Mouse (Mus musculus) intestine, postnatal 0 days (tissue): ENCODE measurements at regions not wholly inside any gene's neighbourhood (a gene's known extent, or its start where the extent isn't known, plus 50 kb on each side); places are given as distances from the start of the nearest gene placed in this dataset.

Experiments used
- ATAC-seq: fragments of 200-750 bp; cut with Nextera tagmentation; 2 replicates; pipeline ENCODE4 v1.8.0; 2017; ENCODE audit warnings: mild to moderate bottlenecking, moderate TSS enrichment, moderate library complexity
- H3K27ac ChIP-seq: fragments of 300-500 bp; sonication (generic); 2 replicates; pipeline ENCODE4 v1.5.1; 2014; ENCODE audit warnings: mild to moderate bottlenecking, low read depth, low read length, moderate library complexity
- H3K27me3 ChIP-seq: fragments of 300-500 bp; sonication (generic); replicated peaks from 2 replicates; pipeline ENCODE4 v1.6.1; 2014; ENCODE audit warnings: low read length, mixed read lengths; ENCODE audit not compliant: control insufficient read depth, insufficient read depth
- H3K36me3 ChIP-seq: fragments of 300-500 bp; sonication (generic); 2 replicates; pipeline ENCODE4 v1.6.1; 2014; ENCODE audit warnings: mild to moderate bottlenecking, moderate library complexity; ENCODE audit not compliant: control insufficient read depth, insufficient read depth
- H3K4me1 ChIP-seq: fragments of 300-500 bp; sonication (generic); replicated peaks from 2 replicates; pipeline ENCODE4 v1.6.1; 2014; ENCODE audit warnings: antibody characterized with exemption, low read length, mixed read lengths; ENCODE audit not compliant: control insufficient read depth, insufficient read depth
- H3K4me2 ChIP-seq: fragments of 300-500 bp; sonication (generic); replicated peaks from 2 replicates; pipeline ENCODE4 v1.6.1; 2014; ENCODE audit warnings: low read depth, mild to moderate bottlenecking, moderate library complexity
- H3K4me3 ChIP-seq: fragments of 300-500 bp; sonication (generic); 2 replicates; pipeline ENCODE4 v1.5.1; 2014; ENCODE audit warnings: low read depth, low read length
- H3K9ac ChIP-seq: fragments of 300-500 bp; sonication (generic); 2 replicates; pipeline ENCODE4 v1.6.1; 2014; ENCODE audit warnings: mild to moderate bottlenecking, low read depth, low read length
- H3K9me3 ChIP-seq: fragments of 300-500 bp; sonication (generic); 2 replicates; pipeline ENCODE4 v1.6.1; 2016; ENCODE audit warnings: mixed run types; ENCODE audit not compliant: control insufficient read depth
- CTCF ChIP-seq: sonication (generic); IDR thresholded peaks from 2 replicates; pipeline ENCODE4 v1.5.1; 2016; ENCODE audit warnings: low read depth, mild to moderate bottlenecking, control low read depth, antibody characterized with exemption, moderate library complexity
- WGBS: fragments of 180-500 bp; shearing (Covaris S2); extraction: QIAGEN DNeasy Blood & Tissue Kit; methylation state at CpG from one replicate; pipeline ENCODE4 v1.1.7; 2014; 5-methylcytosine and 5-hydroxymethylcytosine counted together

GRCm38 (mm10) chr3:35314177-35314576 lies 439.7 kb upstream of the Atp11b start:
- no peak for TF ChIP-seq CTCF
- WGBS, result 88% methylated on average over 10 of the region's 10 CpGs
- Histone ChIP-seq H3K4me2 (no peak overlapping the region), H3K36me3 (no peaks in the 10 kb centered on the region), H3K4me1 (no peaks in the 10 kb centered on the region), H3K27ac (no peak overlapping the region), H3K4me3 (no peak overlapping the region), H3K9ac (no peak overlapping the region), H3K9me3 (no peaks in the 10 kb centered on the region), H3K27me3 (no peaks in the 10 kb centered on the region)
- ATAC-seq, result no peak

GRCm38 (mm10) chr3:35315162-35315561 lies 438.7 kb upstream of the Atp11b start:
- 87% methylated on average over 6 of the region's 6 CpGs for WGBS
- Histone ChIP-seq H3K4me2 (no peak overlapping the region), H3K9ac (no peak overlapping the region), H3K36me3 (no peaks in the 10 kb centered on the region), H3K27ac (no peak overlapping the region), H3K27me3 (no peaks in the 10 kb centered on the region), H3K4me1 (no peaks in the 10 kb centered on the region), H3K9me3 (no peaks in the 10 kb centered on the region), H3K4me3 (no peak overlapping the region)
- ATAC-seq, result no peak
- no peak for TF ChIP-seq CTCF

- no peak overlapping the region for H3K4me2 ChIP-seq
Observed at GRCm38 (mm10) chr3:35318348-35318747, 435.6 kb upstream of the Atp11b start.

GRCm38 (mm10) chr3:35320844-35321393 lies 433.0 kb upstream of the Atp11b start:
- no peak overlapping the region for H3K4me3 ChIP-seq
- no peak overlapping the region for H3K27ac ChIP-seq
- no peaks in the 10 kb centered on the region for H3K36me3 ChIP-seq
- TF ChIP-seq CTCF, result no peak
- whole genome bisulfite sequencing, result 69% methylated on average over 7 of the region's 7 CpGs
- no peak overlapping the region for H3K4me2 ChIP-seq
- H3K9me3 ChIP-seq, result no peaks in the 10 kb centered on the region
- no peak for ATAC-seq
- H3K9ac ChIP-seq, result no peak overlapping the region
- no peaks in the 10 kb centered on the region for H3K27me3 ChIP-seq
- no peaks in the 10 kb centered on the region for H3K4me1 ChIP-seq

More at GRCm38 (mm10) chr3:35318348-35318747, 435.6 kb upstream of the Atp11b start:
- WGBS, result 62% methylated on average over 13 of the region's 13 CpGs
- no peak for ATAC-seq
- Histone ChIP-seq H3K9ac (no peak overlapping the region), H3K4me1 (no peaks in the 10 kb centered on the region), H3K9me3 (no peaks in the 10 kb centered on the region), H3K36me3 (no peaks in the 10 kb centered on the region), H3K27me3 (no peaks in the 10 kb centered on the region), H3K27ac (no peak overlapping the region), H3K4me3 (no peak overlapping the region)
- TF ChIP-seq CTCF, result no peak

- TF ChIP-seq CTCF, result no peak
- Histone ChIP-seq H3K36me3 (no peaks in the 10 kb centered on the region), H3K9ac (no peak overlapping the region), H3K9me3 (no peaks in the 10 kb centered on the region), H3K27me3 (no peaks in the 10 kb centered on the region), H3K4me1 (no peaks in the 10 kb centered on the region), H3K4me3 (no peak overlapping the region), H3K4me2 (no peak overlapping the region), H3K27ac (no peak overlapping the region)
- 37% methylated on average over 2 of the region's 2 CpGs for WGBS
- ATAC-seq, result no peak
Observed at GRCm38 (mm10) chr3:35321991-35322390, 431.9 kb upstream of the Atp11b start.

GRCm38 (mm10) chr3:35322899-35323298 lies 431.0 kb upstream of the Atp11b start:
- Histone ChIP-seq H3K4me2 (no peak overlapping the region), H3K27ac (no peak overlapping the region), H3K4me3 (no peak overlapping the region), H3K4me1 (no peaks in the 10 kb centered on the region), H3K27me3 (no peaks in the 10 kb centered on the region), H3K9ac (no peak overlapping the region), H3K9me3 (no peaks in the 10 kb centered on the region), H3K36me3 (no peaks in the 10 kb centered on the region)
- no peak for TF ChIP-seq CTCF
- ATAC-seq, result no peak
- WGBS, result 92% methylated on average over 4 of the region's 4 CpGs
